Mouse (Mus musculus) forebrain, embryonic 14.5 days (tissue): ENCODE results near the gene Pyurf. TPM values are rescaled to one million over a fixed set of nuclear protein-coding genes. Genes with fewer than 3 reads are reported as not detected.

Experiments used
- ATAC-seq: fragments of 200-750 bp; cut with Nextera tagmentation; 2 replicates; pipeline ENCODE4 v1.8.0; 2017; ENCODE audit warnings: mild to moderate bottlenecking, moderate library complexity
- DNase-seq: peaks from one replicate; pipeline ENCODE4 v3.0.0-alpha.2; 2015; ENCODE audit warnings: low spot score
- H3K27ac ChIP-seq: fragments of 300-500 bp; sonication (generic); 2 replicates; pipeline ENCODE4 v1.5.1; 2014; ENCODE audit warnings: low read depth, mild to moderate bottlenecking, control low read depth, low read length, moderate library complexity
- H3K27me3 ChIP-seq: fragments of 300-500 bp; sonication (generic); replicated peaks from 2 replicates; pipeline ENCODE4 v1.6.1; 2014; ENCODE audit warnings: low read length, control low read depth, mixed read lengths; ENCODE audit not compliant: control insufficient read depth, insufficient read depth
- H3K36me3 ChIP-seq: fragments of 300-500 bp; sonication (generic); 2 replicates; pipeline ENCODE4 v1.6.1; 2014; ENCODE audit warnings: low read length, control low read depth; ENCODE audit not compliant: control insufficient read depth, insufficient read depth
- H3K4me1 ChIP-seq: fragments of 300-500 bp; sonication (generic); 2 replicates; pipeline ENCODE4 v1.6.1; 2014; ENCODE audit warnings: antibody characterized with exemption, low read length, control low read depth; ENCODE audit not compliant: control insufficient read depth, insufficient read depth
- H3K4me2 ChIP-seq: fragments of 300-500 bp; sonication (generic); 2 replicates; pipeline ENCODE4 v1.6.1; 2014; ENCODE audit warnings: mild to moderate bottlenecking, control low read depth, low read length
- H3K4me3 ChIP-seq: fragments of 300-500 bp; sonication (generic); 2 replicates; pipeline ENCODE4 v1.5.1; 2014; ENCODE audit warnings: low read depth, low read length, control low read depth
- H3K9ac ChIP-seq: fragments of 300-500 bp; sonication (generic); 2 replicates; pipeline ENCODE4 v1.6.1; 2014; ENCODE audit warnings: mild to moderate bottlenecking, low read length, control low read depth, moderate library complexity
- H3K9me3 ChIP-seq: fragments of 300-500 bp; sonication (generic); replicated peaks from 2 replicates; pipeline ENCODE4 v1.6.1; 2016; ENCODE audit warnings: low read length, control low read depth, mixed read lengths; ENCODE audit not compliant: control insufficient read depth
- WGBS: fragments of 180-500 bp; shearing (Covaris S2); extraction: QIAGEN DNeasy Blood & Tissue Kit; methylation state at CpG from one replicate; pipeline ENCODE4 v1.1.7; 2014; 5-methylcytosine and 5-hydroxymethylcytosine counted together
- polyA plus RNA-seq: library from polyadenylated mRNA; unstranded; fragments of >200 nt; fragmentation: Nextera tagmentation; extraction: Ambion mirVana; gene quantifications from 2 replicates; pipeline ENCODE4 v1.2.1, GENCODE M21; 2014

Gene Pyurf
- polyA plus RNA-seq: 11.3 and 12.2 TPM in 2 replicates

- Histone ChIP-seq H3K4me2 (peak within 1 kb of the TSS; percentile 72), H3K9ac (peak within 1 kb of the TSS; percentile 83), H3K9me3 (no peaks in the 10 kb centered on the region), H3K27ac (peak within 1 kb of the TSS; percentile 80), H3K4me1 (no peaks in the 10 kb centered on the region), H3K36me3 (no peaks in the 10 kb centered on the region; the same call in 1 of the 2 replicates), H3K4me3 (peak within 1 kb of the TSS; percentile 78), H3K27me3 (no peaks in the 10 kb centered on the region)
- ATAC-seq: peak; percentile 96
- DNase-seq: peak; percentile 89
- WGBS: under 1% methylated on average over 52 of the region's 52 CpGs
These were observed at the start of gene Pyurf for GRCm38 (mm10) chr6:57691467-57692261. Gene Pyurf (minus strand): TSS chr6:57692078.

DNA sequence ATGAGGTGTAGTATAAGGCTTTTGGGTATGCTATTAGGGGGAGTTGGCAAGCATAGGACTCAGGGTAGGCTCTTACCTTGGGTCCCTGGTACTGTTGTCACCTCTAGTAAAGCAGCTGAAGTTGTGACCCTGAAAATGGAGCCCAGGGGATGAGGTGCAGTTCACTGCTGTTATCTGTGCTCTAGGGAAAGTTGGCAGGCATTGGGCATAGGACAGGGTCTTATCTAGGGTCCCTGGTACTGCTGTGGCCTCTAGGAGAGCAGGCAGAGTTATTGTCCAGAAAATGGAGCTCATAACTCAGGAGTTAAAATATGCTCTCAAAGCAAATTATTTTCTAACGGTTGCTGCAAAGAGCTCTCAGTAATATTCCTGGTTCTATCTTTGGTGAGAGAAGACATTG, 29.5 kb upstream of the Pyurf start:
- Histone ChIP-seq H3K4me1 (no peaks in the 10 kb centered on the region), H3K4me3 (no peak overlapping the region), H3K36me3 (peaks cover 12% of the 10 kb centered on the region), H3K27me3 (no peaks in the 10 kb centered on the region), H3K27ac (no peak overlapping the region), H3K9me3 (no peaks in the 10 kb centered on the region), H3K9ac (no peak overlapping the region), H3K4me2 (no peak overlapping the region)
- WGBS: 100% methylated on average over 1 of the region's 1 CpGs
- no peak for ATAC-seq
- DNase-seq: no peak

DNA sequence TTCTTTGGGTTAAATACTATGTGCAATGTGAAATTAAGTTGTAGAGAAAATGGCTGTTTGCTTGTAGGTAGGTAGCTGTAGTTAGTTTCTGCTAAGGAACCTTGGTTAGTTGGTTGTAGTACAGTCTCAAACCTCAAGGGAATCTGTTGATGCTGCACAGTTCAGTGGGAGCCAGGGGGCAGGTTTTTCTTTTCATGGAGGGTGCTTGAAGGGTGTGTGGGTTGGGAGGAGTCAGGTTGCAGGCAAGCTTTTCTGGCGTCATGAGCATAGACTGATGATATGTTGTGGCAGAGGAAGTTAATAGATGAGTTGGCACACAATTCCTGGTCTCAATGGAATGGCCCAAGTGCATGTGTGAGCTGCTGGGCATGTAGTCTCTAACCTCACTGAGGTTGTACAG, 19.8 kb upstream of the Pyurf start:
- Histone ChIP-seq H3K27me3 (no peaks in the 10 kb centered on the region), H3K9me3 (no peaks in the 10 kb centered on the region), H3K27ac (no peak overlapping the region), H3K4me3 (no peak overlapping the region), H3K4me2 (no peak overlapping the region), H3K9ac (no peak overlapping the region), H3K4me1 (no peaks in the 10 kb centered on the region), H3K36me3 (no peaks in the 10 kb centered on the region)
- DNase-seq (no peak), ATAC-seq (no peak)
- 30% methylated on average over 1 of the region's 1 CpGs for WGBS

GRCm38 (mm10) chr6:57706721-57707120, 14.8 kb upstream of the Pyurf start:
- no peak overlapping the region for H3K4me2 ChIP-seq
- H3K27ac ChIP-seq: no peak overlapping the region
- no peak for DNase-seq
- no peaks in the 10 kb centered on the region for H3K36me3 ChIP-seq
- no peak overlapping the region for H3K4me3 ChIP-seq
- H3K9me3 ChIP-seq: no peaks in the 10 kb centered on the region
- no peaks in the 10 kb centered on the region for H3K27me3 ChIP-seq
- peaks cover 5% of the 10 kb centered on the region; the same call in 1 of the 2 replicates for H3K4me1 ChIP-seq
- no peak for ATAC-seq
- WGBS: 87% methylated on average over 1 of the region's 1 CpGs
- H3K9ac ChIP-seq: no peak overlapping the region

DNA sequence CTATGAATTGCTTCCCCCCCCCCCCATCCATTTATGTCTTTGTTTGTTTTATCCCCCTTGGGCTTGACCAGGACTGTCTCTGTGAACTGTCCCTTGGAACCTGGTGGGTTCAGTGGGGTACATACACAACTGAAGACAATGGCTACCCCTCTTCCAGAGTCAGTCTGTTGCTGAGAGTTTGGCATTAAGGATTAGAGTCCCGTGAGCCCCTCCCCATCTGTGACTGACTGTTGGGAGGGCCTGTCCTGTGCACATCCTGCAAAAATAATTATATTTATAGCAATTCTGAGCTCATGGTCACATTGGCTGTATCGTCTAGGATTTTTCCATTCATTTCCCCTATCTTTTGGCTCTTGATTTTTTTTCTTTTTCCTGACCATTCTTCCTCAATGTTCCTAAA, 11.8 kb upstream of the Pyurf start:
- 21% methylated on average over 2 of the region's 2 CpGs for WGBS

DNA sequence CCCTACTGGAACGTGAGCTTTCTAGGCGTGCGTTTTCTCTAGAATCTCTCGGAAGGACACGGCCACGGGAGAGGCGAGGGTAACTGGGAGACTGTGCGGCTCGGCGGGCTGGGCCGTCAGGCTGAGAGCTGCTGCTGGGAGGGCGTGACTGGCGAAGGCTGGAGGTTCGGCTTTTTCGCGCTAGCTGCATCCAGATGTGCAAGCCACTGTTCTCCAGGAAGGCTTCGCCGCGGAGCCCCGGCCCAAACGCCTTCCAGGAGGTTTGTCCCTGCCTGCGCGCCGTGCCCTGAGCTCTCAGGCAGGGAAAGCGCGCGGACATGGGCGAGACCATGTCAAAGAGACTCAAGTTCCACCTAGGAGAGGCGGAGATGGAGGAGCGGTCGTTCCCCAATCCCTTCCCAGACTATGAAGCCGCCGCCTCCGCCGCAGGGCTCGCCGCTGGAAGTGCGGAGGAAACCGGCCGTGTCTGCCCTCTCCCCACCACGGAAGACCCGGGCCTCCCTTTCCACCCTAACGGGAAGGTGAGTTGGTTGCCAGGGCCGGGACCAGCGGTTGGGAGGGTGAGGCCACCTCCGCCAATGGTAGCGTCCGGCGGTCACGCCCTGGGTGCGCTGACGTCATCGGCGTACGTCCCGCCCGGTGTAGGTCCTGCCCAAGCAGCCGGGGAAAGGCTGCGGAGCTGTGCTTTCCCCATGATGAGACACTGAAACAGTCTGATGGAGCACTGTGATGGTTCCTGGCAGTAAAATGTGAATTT, 11.0 kb upstream of the Pyurf start:
- ATAC-seq: peak; percentile 98

More for the DNA sequence above, 11.8 kb upstream of the Pyurf start:
- H3K4me1 ChIP-seq: peaks cover 8% of the 10 kb centered on the region; the same call in 1 of the 2 replicates
- H3K9me3 ChIP-seq: no peaks in the 10 kb centered on the region
- no peaks in the 10 kb centered on the region for H3K27me3 ChIP-seq
- H3K4me3 ChIP-seq: peak overlapping the region; percentile 68
- ATAC-seq (peak; percentile 33), DNase-seq (peak; percentile 40)
- peak overlapping the region; percentile 98 for H3K27ac ChIP-seq
- no peaks in the 10 kb centered on the region for H3K36me3 ChIP-seq
- peak overlapping the region; percentile 96 for H3K9ac ChIP-seq
- H3K4me2 ChIP-seq: peak overlapping the region; percentile 73

GRCm38 (mm10) chr6:57702376-57702742, 10.5 kb upstream of the Pyurf start, which contains the start of gene Lancl2:
Gene Lancl2 (plus strand): TSS chr6:57702540.
- Histone ChIP-seq H3K9me3 (no peaks in the 10 kb centered on the region), H3K27me3 (no peaks in the 10 kb centered on the region), H3K4me1 (peaks cover 8% of the 10 kb centered on the region; the same call in 1 of the 2 replicates), H3K27ac (peak within 1 kb of the TSS; percentile 98), H3K4me3 (peak within 1 kb of the TSS; percentile 68), H3K9ac (peak within 1 kb of the TSS; percentile 96), H3K36me3 (no peaks in the 10 kb centered on the region), H3K4me2 (peak within 1 kb of the TSS; percentile 73)
- WGBS: 0% methylated on average over 10 of the region's 10 CpGs
- DNase-seq (peak; percentile 69), ATAC-seq (peak; percentile 18)

More for the DNA sequence above, 11.0 kb upstream of the Pyurf start:
- WGBS: under 1% methylated on average over 59 of the region's 59 CpGs
- Histone ChIP-seq H3K27ac (peak overlapping the region; percentile 98), H3K4me1 (peaks cover 8% of the 10 kb centered on the region; the same call in 1 of the 2 replicates), H3K4me3 (peak overlapping the region; percentile 68), H3K4me2 (peak overlapping the region; percentile 73), H3K9me3 (no peaks in the 10 kb centered on the region), H3K9ac (peak overlapping the region; percentile 96), H3K36me3 (no peaks in the 10 kb centered on the region), H3K27me3 (no peaks in the 10 kb centered on the region)
- DNase-seq: peak; percentile 97

GRCm38 (mm10) chr6:57701686-57702085, 9.8 kb upstream of the Pyurf start:
- Histone ChIP-seq H3K4me1 (peaks cover 8% of the 10 kb centered on the region; the same call in 1 of the 2 replicates), H3K4me2 (peak overlapping the region; percentile 73), H3K27me3 (no peaks in the 10 kb centered on the region), H3K36me3 (no peaks in the 10 kb centered on the region), H3K9me3 (no peaks in the 10 kb centered on the region), H3K27ac (peak overlapping the region; percentile 98), H3K9ac (peak overlapping the region; percentile 96), H3K4me3 (peak overlapping the region; percentile 68)
- ATAC-seq (no peak), DNase-seq (peak; percentile 31)
- 38% methylated on average over 4 of the region's 4 CpGs for WGBS
